Mouse (Mus musculus) forebrain, embryonic 11.5 days (tissue): ENCODE data around the gene Dyrk2. TPM values are rescaled to one million over a fixed set of nuclear protein-coding genes. Genes with fewer than 3 reads are reported as not detected.

ENCODE experiments used
- ATAC-seq: fragments of 200-750 bp; cut with Nextera tagmentation; replicated peaks from 2 replicates; pipeline ENCODE4 v1.8.0; 2017; ENCODE audit warnings: moderate TSS enrichment; ENCODE audit not compliant: low FRiP score
- DNase-seq: peaks from one replicate; pipeline ENCODE4 v3.0.0-alpha.2; 2017; ENCODE audit warnings: low spot score
- H3K27ac ChIP-seq: fragments of 300-500 bp; sonication (generic); 2 replicates; pipeline ENCODE4 v1.5.1; 2014; ENCODE audit warnings: low read depth, low read length
- H3K27me3 ChIP-seq: fragments of 300-500 bp; sonication (generic); 2 replicates; pipeline ENCODE4 v1.6.1; 2014; ENCODE audit warnings: mild to moderate bottlenecking, low read length, mixed read lengths; ENCODE audit not compliant: control insufficient read depth, insufficient read depth
- H3K36me3 ChIP-seq: fragments of 300-500 bp; sonication (generic); 2 replicates; pipeline ENCODE4 v1.6.1; 2014; ENCODE audit warnings: mild to moderate bottlenecking, low read length, moderate library complexity, mixed read lengths; ENCODE audit not compliant: control insufficient read depth, insufficient read depth
- H3K4me1 ChIP-seq: fragments of 300-500 bp; sonication (generic); replicated peaks from 2 replicates; pipeline ENCODE4 v1.6.1; 2014; ENCODE audit warnings: low read length, mixed read lengths; ENCODE audit not compliant: control insufficient read depth, insufficient read depth
- H3K4me2 ChIP-seq: fragments of 300-500 bp; sonication (generic); 2 replicates; pipeline ENCODE4 v1.6.1; 2014; ENCODE audit warnings: low read depth, mild to moderate bottlenecking, low read length, moderate library complexity, mixed read lengths; ENCODE audit not compliant: severe bottlenecking
- H3K4me3 ChIP-seq: fragments of 300-500 bp; sonication (generic); 2 replicates; pipeline ENCODE4 v1.5.1; 2014; ENCODE audit warnings: low read depth, low read length
- H3K9ac ChIP-seq: fragments of 300-500 bp; sonication (generic); 2 replicates; pipeline ENCODE4 v1.6.1; 2014; ENCODE audit warnings: low read length
- H3K9me3 ChIP-seq: fragments of 300-500 bp; sonication (generic); 2 replicates; pipeline ENCODE4 v1.6.1; 2016; ENCODE audit warnings: low read length, mixed read lengths; ENCODE audit not compliant: control insufficient read depth
- WGBS: fragments of 180-500 bp; shearing (Covaris S2); extraction: QIAGEN DNeasy Blood & Tissue Kit; methylation state at CpG from one replicate; pipeline ENCODE4 v1.1.7; 2014; 5-methylcytosine and 5-hydroxymethylcytosine counted together
- polyA plus RNA-seq: library from polyadenylated mRNA; unstranded; fragments of >200 nt; fragmentation: Nextera tagmentation; extraction: Ambion mirVana; gene quantifications from 2 replicates; pipeline ENCODE4 v1.2.1, GENCODE M21; 2014

The Dyrk2 gene
- 10.5 and 11.2 TPM in 2 replicates for polyA plus RNA-seq

- 3% methylated on average over 16 of the region's 16 CpGs for WGBS
- H3K27me3 ChIP-seq: no peaks in the 10 kb centered on the region
These were observed at the start of gene Dyrk2 for GRCm38 (mm10) chr10:118870201-118870980. Gene Dyrk2, minus strand, starts transcription at chr10:118870209.

GRCm38 (mm10) chr10:118902625-118903024 is 32.6 kb upstream of the Dyrk2 start:
- no peak for ATAC-seq
- Histone ChIP-seq H3K9me3 (no peaks in the 10 kb centered on the region), H3K27ac (no peak overlapping the region)

More at GRCm38 (mm10) chr10:118870201-118870980, at the start of gene Dyrk2:
- no peak for ATAC-seq
- peak within 1 kb of the TSS; percentile 97 for H3K9ac ChIP-seq
- H3K4me1 ChIP-seq: peaks cover 10% of the 10 kb centered on the region
- no peaks in the 10 kb centered on the region for H3K9me3 ChIP-seq
- H3K4me3 ChIP-seq: peak within 1 kb of the TSS; percentile 97
- H3K27ac ChIP-seq: peak within 1 kb of the TSS; percentile 94
- H3K36me3 ChIP-seq: no peaks in the 10 kb centered on the region
- peak; percentile 60 for DNase-seq
- H3K4me2 ChIP-seq: peak within 1 kb of the TSS; percentile 90

GRCm38 (mm10) chr10:118893645-118894044 is 23.6 kb upstream of the Dyrk2 start:
- Histone ChIP-seq H3K4me2 (no peak overlapping the region), H3K4me1 (no peaks in the 10 kb centered on the region), H3K36me3 (no peaks in the 10 kb centered on the region), H3K9me3 (no peaks in the 10 kb centered on the region), H3K27ac (no peak overlapping the region), H3K27me3 (no peaks in the 10 kb centered on the region), H3K4me3 (no peak overlapping the region), H3K9ac (no peak overlapping the region)
- DNase-seq (no peak), ATAC-seq (no peak)
- 87% methylated on average over 3 of the region's 3 CpGs for WGBS

More at GRCm38 (mm10) chr10:118902625-118903024, 32.6 kb upstream of the Dyrk2 start:
- Histone ChIP-seq H3K4me2 (no peak overlapping the region), H3K36me3 (no peaks in the 10 kb centered on the region), H3K4me1 (no peaks in the 10 kb centered on the region), H3K27me3 (no peaks in the 10 kb centered on the region), H3K4me3 (no peak overlapping the region), H3K9ac (no peak overlapping the region)
- 82% methylated on average over 10 of the region's 10 CpGs for WGBS
- DNase-seq: no peak

GRCm38 (mm10) chr10:118884126-118884525 is 14.1 kb upstream of the Dyrk2 start:
- 86% methylated on average over 2 of the region's 2 CpGs for WGBS
- H3K4me3 ChIP-seq: no peak overlapping the region
- no peak for DNase-seq
- no peaks in the 10 kb centered on the region for H3K36me3 ChIP-seq
- no peak overlapping the region for H3K4me2 ChIP-seq
- no peak for ATAC-seq
- H3K4me1 ChIP-seq: no peaks in the 10 kb centered on the region
- H3K9me3 ChIP-seq: no peaks in the 10 kb centered on the region
- no peak overlapping the region for H3K9ac ChIP-seq
- H3K27me3 ChIP-seq: no peaks in the 10 kb centered on the region
- no peak overlapping the region for H3K27ac ChIP-seq

- no peak for ATAC-seq
- 89% methylated on average over 11 of the region's 11 CpGs for WGBS
These were observed 13.3 kb upstream of the Dyrk2 start for GRCm38 (mm10) chr10:118883317-118883716.

GRCm38 (mm10) chr10:118882258-118882885 is 12.4 kb upstream of the Dyrk2 start:
- Histone ChIP-seq H3K4me1 (no peaks in the 10 kb centered on the region), H3K9me3 (no peaks in the 10 kb centered on the region), H3K9ac (no peak overlapping the region), H3K27ac (no peak overlapping the region), H3K36me3 (no peaks in the 10 kb centered on the region), H3K4me2 (no peak overlapping the region), H3K27me3 (no peaks in the 10 kb centered on the region), H3K4me3 (no peak overlapping the region)
- DNase-seq: no peak
- ATAC-seq: no peak
- WGBS: 89% methylated on average over 12 of the region's 12 CpGs

More at GRCm38 (mm10) chr10:118883317-118883716, 13.3 kb upstream of the Dyrk2 start:
- Histone ChIP-seq H3K27ac (no peak overlapping the region), H3K4me2 (no peak overlapping the region), H3K4me1 (no peaks in the 10 kb centered on the region), H3K9me3 (no peaks in the 10 kb centered on the region), H3K4me3 (no peak overlapping the region), H3K9ac (no peak overlapping the region), H3K36me3 (no peaks in the 10 kb centered on the region), H3K27me3 (no peaks in the 10 kb centered on the region)
- DNase-seq: no peak

- no peaks in the 10 kb centered on the region for H3K27me3 ChIP-seq
- DNase-seq (no peak), ATAC-seq (no peak)
- H3K9me3 ChIP-seq: no peaks in the 10 kb centered on the region
- no peaks in the 10 kb centered on the region for H3K36me3 ChIP-seq
- H3K27ac ChIP-seq: no peak overlapping the region
- no peak overlapping the region for H3K4me3 ChIP-seq
- H3K9ac ChIP-seq: no peak overlapping the region
- no peaks in the 10 kb centered on the region for H3K4me1 ChIP-seq
- no peak overlapping the region for H3K4me2 ChIP-seq
- 93% methylated on average over 2 of the region's 2 CpGs for WGBS
These were observed 10.8 kb upstream of the Dyrk2 start for GRCm38 (mm10) chr10:118880776-118881175.

GRCm38 (mm10) chr10:118872196-118872595 is 2.2 kb upstream of the Dyrk2 start:
- Histone ChIP-seq H3K9ac (no peak overlapping the region), H3K36me3 (no peaks in the 10 kb centered on the region), H3K27ac (no peak overlapping the region), H3K4me2 (no peak overlapping the region), H3K9me3 (no peaks in the 10 kb centered on the region), H3K4me1 (peaks cover 6% of the 10 kb centered on the region), H3K27me3 (no peaks in the 10 kb centered on the region), H3K4me3 (no peak overlapping the region)
- WGBS: 100% methylated on average over 2 of the region's 2 CpGs
- ATAC-seq (no peak), DNase-seq (no peak)
